Mouse (Mus musculus): ENCODE measurements around the gene Zbtb38. TPM values are rescaled to one million over a fixed set of nuclear protein-coding genes. Genes with fewer than 3 reads are reported as not detected.

Zbtb38 gene
- polyA plus RNA-seq, 1 experiment = 10.0 TPM

DNA sequence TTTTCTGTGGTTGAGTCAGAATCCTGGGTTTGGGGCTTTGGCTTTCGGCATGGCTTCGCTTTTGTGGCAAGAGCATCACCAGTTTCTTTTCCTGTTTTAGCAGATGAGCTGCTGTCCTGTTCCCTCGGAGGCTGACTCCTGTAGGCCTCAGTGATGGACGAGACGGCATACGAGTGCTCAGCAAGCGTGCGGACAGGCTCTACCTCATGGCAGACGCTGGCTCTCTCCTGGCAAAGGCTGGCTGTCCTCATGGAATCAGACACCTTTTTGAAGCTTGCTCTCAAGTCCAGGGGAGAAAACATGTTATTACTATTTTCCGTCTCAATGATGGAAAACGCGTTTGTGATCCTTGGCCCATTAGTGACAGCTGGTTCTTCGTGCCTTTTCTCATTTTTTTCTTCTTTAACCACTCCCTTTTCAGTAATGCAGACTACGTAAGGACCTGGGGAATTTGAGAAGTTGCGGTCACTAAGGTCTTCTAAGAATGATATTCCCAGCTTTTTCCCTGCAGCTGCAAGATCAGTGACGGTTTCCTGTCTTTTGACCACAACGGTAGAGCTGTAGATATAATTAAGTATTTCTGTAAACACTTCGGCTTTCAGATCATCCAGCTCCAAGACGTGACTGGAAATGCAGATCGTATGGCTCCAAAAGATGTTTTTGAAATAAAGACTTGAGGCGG, 64.3 kb downstream of the Zbtb38 start:
- TF ChIP-seq FOSL1 (IDR thresholded peaks at IDR 0.05; ENCODE audit: insufficient read depth, low read length, poor library complexity, severe bottlenecking) = no peak
- no peak for TF ChIP-seq MYOD1 (IDR thresholded peaks at IDR 0.05; ENCODE audit: control insufficient read depth, insufficient read length, low read depth)
- TF ChIP-seq MAX (IDR thresholded peaks at IDR 0.05) = no peak
- no peak for TF ChIP-seq CTCF (IDR thresholded peaks at IDR 0.05; ENCODE audit: control insufficient read depth, insufficient read depth, insufficient read length)
- no peaks in the 10 kb centered on the region for H3K27me3 ChIP-seq (ENCODE audit: control insufficient read depth, insufficient read depth, insufficient read length)

DNA sequence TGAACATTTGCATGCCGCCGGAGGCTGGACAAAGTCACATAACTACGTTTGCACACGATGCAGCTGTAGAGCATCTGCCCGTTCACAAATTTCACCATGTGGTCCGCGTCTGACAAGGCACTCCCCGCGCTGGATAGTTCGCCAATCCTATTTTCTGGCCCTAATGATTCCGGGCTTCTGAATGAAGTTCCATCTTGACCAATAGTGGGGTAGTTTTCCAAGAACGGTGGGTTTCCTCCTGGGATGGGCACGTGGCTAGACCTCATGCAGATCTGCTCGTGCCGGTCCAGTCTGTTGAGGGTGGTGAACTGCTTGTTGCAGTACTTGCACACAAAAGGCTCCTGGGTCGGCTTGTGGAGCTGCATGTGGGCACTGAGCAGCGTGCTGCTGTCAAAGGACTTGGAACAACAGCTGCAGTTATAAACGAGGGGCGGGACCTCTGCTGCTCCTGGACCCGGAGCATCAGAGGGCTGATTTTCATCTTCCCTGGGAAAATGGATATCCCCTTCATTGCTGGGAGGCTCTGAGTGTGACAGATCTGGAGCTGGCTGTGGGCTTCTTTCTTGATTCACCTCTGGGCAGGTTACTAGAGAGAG, 64.9 kb downstream of the Zbtb38 start:
- Histone ChIP-seq H3ac (ENCODE audit: control insufficient read depth, insufficient read length, low read depth) (no peak overlapping the region), H3K36me3 (ENCODE audit: control insufficient read depth, insufficient read depth) (peaks cover 83% of the 10 kb centered on the region), H3K79me2 (ENCODE audit: control insufficient read depth, insufficient read depth) (peaks cover 6% of the 10 kb centered on the region), H3K27me3 (ENCODE audit: control insufficient read depth, insufficient read depth, insufficient read length) (no peaks in the 10 kb centered on the region), H3K79me3 (ENCODE audit: low read depth) (no peaks in the 10 kb centered on the region), H3K4me3 (ENCODE audit: insufficient read depth, poor library complexity, severe bottlenecking) (no peak overlapping the region)
- no peak for TF ChIP-seq CEBPB (IDR thresholded peaks at IDR 0.05; ENCODE audit: low read depth)
- no peak for TF ChIP-seq MYOG (IDR thresholded peaks at IDR 0.05; ENCODE audit: control insufficient read depth, extremely low read depth, insufficient read length)
- no peak for TF ChIP-seq MAX (IDR thresholded peaks at IDR 0.05)
- no peak for TF ChIP-seq USF1 (IDR thresholded peaks at IDR 0.05; ENCODE audit: low read depth)
- TF ChIP-seq CTCF (IDR thresholded peaks at IDR 0.05; ENCODE audit: control insufficient read depth, insufficient read depth, insufficient read length) = no peak
- no peak for TF ChIP-seq FOSL1 (IDR thresholded peaks at IDR 0.05; ENCODE audit: insufficient read depth, low read length, poor library complexity, severe bottlenecking)
- TF ChIP-seq MYOD1 (IDR thresholded peaks at IDR 0.05; ENCODE audit: control insufficient read depth, insufficient read length, low read depth) = no peak

More for the DNA sequence above, 64.3 kb downstream of the Zbtb38 start:
- Histone ChIP-seq H3K4me3 (ENCODE audit: insufficient read depth, poor library complexity, severe bottlenecking) (no peak overlapping the region), H3K79me2 (ENCODE audit: control insufficient read depth, insufficient read depth) (peaks cover 6% of the 10 kb centered on the region), H3K36me3 (ENCODE audit: control insufficient read depth, insufficient read depth) (peaks cover 87% of the 10 kb centered on the region), H3K79me3 (ENCODE audit: low read depth) (no peaks in the 10 kb centered on the region), H3ac (ENCODE audit: control insufficient read depth, insufficient read length, low read depth) (no peak overlapping the region)

DNA sequence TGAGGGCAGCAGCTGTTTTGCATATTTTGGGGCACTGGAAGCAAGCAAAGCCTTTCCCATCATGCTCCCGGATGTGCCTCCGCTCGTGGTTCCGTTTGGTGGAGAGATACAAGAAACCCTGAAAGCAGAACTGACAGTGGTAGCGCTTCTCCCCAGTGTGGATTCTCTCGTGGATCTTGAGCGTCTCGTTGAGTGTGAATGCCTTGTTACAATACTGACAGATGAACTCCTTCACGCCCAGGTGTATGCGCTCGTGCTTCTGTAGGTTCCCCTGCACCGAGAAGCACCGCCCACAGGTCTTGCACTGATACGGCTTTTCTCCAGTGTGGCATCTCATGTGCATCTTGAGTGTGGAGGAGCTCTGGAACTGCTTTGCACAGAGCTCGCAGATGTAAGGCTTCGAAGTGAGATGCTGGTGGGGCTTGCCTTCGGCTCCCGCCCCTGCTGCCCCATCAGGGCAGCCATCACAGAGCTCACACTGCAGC, 67.0 kb downstream of the Zbtb38 start:
- Histone ChIP-seq H3ac (ENCODE audit: control insufficient read depth, insufficient read length, low read depth) (no peak overlapping the region), H3K4me3 (ENCODE audit: insufficient read depth, poor library complexity, severe bottlenecking) (no peak overlapping the region), H3K79me3 (ENCODE audit: low read depth) (no peaks in the 10 kb centered on the region), H3K27me3 (ENCODE audit: control insufficient read depth, insufficient read depth, insufficient read length) (no peaks in the 10 kb centered on the region), H3K36me3 (ENCODE audit: control insufficient read depth, insufficient read depth) (peaks cover 78% of the 10 kb centered on the region), H3K79me2 (ENCODE audit: control insufficient read depth, insufficient read depth) (peaks cover 6% of the 10 kb centered on the region)
- TF ChIP-seq MYOD1 (IDR thresholded peaks at IDR 0.05; ENCODE audit: control insufficient read depth, insufficient read length, low read depth) = no peak
- no peak for TF ChIP-seq FOSL1 (IDR thresholded peaks at IDR 0.05; ENCODE audit: insufficient read depth, low read length, poor library complexity, severe bottlenecking)
- no peak for TF ChIP-seq CTCF (IDR thresholded peaks at IDR 0.05; ENCODE audit: control insufficient read depth, insufficient read depth, insufficient read length)
- no peak for TF ChIP-seq USF1 (IDR thresholded peaks at IDR 0.05; ENCODE audit: low read depth)
- no peak for TF ChIP-seq MAX (IDR thresholded peaks at IDR 0.05)
- no peak for TF ChIP-seq CEBPB (IDR thresholded peaks at IDR 0.05; ENCODE audit: low read depth)
- TF ChIP-seq MYOG (IDR thresholded peaks at IDR 0.05; ENCODE audit: control insufficient read depth, extremely low read depth, insufficient read length) = no peak

DNA sequence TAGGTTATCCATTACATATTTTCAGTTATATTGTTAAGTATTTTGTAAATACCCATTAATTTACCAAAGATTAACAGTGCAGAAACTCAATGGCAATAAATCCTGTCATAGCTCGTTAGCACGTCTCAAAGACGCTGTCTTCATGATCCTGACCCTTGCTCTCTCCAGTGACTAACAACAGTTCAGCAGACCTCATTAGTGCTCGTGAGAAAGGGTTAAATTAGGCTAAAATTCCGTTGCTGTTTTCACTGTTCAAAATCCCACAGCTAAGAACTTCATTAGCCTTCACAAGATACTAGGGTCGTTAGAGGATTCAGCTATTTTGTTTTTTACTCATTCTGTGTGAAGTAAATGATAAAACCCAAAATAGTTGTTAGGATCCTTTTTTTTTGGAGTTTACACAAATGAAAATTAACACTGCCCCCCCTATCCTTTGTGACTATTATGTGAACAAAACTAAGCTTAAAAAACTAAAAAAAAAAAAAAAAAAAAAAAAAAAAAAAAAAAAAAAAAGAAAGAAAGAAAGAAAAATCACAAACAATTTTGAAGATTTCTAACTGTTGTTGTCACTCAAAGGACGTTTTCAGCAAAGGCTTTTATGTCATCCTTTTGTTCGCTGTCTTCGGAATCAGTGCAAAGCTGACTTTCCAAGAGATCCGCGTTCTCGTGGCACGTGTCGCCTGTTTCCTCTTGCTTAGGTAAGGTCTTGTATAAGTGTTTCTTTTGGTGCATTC, 67.6 kb downstream of the Zbtb38 start:
- Histone ChIP-seq H3K79me3 (ENCODE audit: low read depth) (no peaks in the 10 kb centered on the region), H3K79me2 (ENCODE audit: control insufficient read depth, insufficient read depth) (peaks cover 6% of the 10 kb centered on the region), H3K36me3 (ENCODE audit: control insufficient read depth, insufficient read depth) (peaks cover 72% of the 10 kb centered on the region), H3K4me3 (ENCODE audit: insufficient read depth, poor library complexity, severe bottlenecking) (no peak overlapping the region), H3ac (ENCODE audit: control insufficient read depth, insufficient read length, low read depth) (no peak overlapping the region), H3K27me3 (ENCODE audit: control insufficient read depth, insufficient read depth, insufficient read length) (no peaks in the 10 kb centered on the region)
- TF ChIP-seq MYOG (IDR thresholded peaks at IDR 0.05; ENCODE audit: control insufficient read depth, extremely low read depth, insufficient read length) = no peak
- TF ChIP-seq FOSL1 (IDR thresholded peaks at IDR 0.05; ENCODE audit: insufficient read depth, low read length, poor library complexity, severe bottlenecking) = no peak

DNA sequence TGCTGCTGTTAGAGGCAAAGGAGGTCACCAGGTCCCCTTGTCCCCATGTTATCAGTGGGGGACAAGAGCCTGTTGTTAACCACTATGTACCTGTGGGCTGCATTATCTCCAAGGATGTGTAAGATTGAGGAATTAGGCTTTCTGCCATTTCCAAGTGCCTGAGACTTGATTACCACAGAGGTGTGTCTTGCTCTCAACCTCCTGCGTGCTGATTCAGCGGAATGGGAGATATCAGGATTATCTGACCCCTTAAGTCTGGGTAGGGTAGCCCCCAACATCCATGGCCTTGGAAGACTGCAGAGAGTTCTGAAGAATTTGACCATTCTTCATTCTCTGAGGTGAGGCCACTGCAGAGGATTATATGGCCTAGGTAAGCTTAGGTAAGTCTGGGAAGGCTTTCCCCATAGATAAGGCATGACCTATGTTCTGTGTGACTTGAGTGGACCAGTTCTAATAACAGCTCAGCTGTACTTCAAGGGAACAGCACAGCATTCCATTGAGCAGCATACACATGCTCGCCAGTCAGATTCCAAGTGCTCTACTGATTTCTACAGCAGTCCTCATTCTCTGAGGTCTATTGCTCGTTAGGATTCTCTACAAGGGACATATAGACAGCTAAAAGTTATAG, 68.4 kb downstream of the Zbtb38 start:
- no peak for TF ChIP-seq USF1 (IDR thresholded peaks at IDR 0.05; ENCODE audit: low read depth)
- no peak overlapping the region for H3ac ChIP-seq (ENCODE audit: control insufficient read depth, insufficient read length, low read depth)
- H3K27me3 ChIP-seq (ENCODE audit: control insufficient read depth, insufficient read depth, insufficient read length) = no peaks in the 10 kb centered on the region
- no peak overlapping the region for H3K4me3 ChIP-seq (ENCODE audit: insufficient read depth, poor library complexity, severe bottlenecking)
- H3K79me3 ChIP-seq (ENCODE audit: low read depth) = no peaks in the 10 kb centered on the region
- H3K79me2 ChIP-seq (ENCODE audit: control insufficient read depth, insufficient read depth) = peaks cover 6% of the 10 kb centered on the region
- peaks cover 65% of the 10 kb centered on the region for H3K36me3 ChIP-seq (ENCODE audit: control insufficient read depth, insufficient read depth)
